Mouse (Mus musculus): ENCODE data around the gene 4933424G06Rik. TPM values are rescaled to one million over a fixed set of nuclear protein-coding genes. Genes with fewer than 3 reads are reported as not detected.

4933424G06Rik gene
- polyA plus RNA-seq, 1 experiment from 2014 or later: 0.22 TPM

DNA sequence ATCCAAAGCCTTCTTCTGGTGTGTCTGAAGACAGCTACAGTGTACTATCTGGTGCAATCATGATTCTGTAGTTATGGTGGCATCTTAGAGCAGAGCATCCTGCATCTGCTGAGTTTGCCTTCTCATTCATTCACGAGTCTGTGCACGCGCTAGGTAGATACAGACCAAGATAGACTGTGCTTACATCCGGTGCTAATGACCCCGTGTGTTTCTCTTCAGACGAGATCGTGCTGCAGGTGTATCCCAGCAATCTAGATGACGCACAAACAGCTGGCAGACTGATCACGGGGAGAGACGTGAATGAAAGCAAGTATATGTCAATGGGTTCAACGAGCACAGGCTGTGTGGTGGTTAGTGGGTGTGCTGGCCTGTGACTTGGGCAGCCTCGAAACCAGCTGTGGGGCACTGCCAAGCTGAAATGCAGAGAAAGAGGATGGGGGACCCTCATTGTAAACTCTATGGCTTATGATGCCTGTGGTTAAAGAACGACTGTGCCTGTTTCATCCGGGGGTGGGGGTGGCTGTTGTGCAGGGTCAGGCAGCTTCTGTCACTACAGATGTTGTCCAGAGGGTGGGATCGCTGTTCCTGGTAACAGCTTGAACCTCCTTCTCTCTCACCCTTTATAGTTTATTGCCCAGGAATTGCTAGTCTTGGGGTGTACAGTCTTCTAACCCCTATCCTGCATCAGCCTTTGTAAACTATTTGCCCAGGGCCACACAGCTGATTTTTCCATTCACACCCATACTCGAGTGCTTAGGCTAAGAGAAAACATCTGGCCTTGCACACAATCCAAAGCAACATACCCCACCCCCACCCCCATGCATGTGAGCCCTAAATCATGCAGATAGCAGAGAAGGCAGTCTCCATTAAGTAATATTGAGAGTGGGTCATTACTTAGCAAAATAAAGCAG, 13.5 kb downstream of the 4933424G06Rik start:
- no peak for DNase-seq (ENCODE audit: low spot score)
- 81% methylated on average over 16 of the region's 16 CpGs for WGBS
- no peak overlapping the region for H3K4me3 ChIP-seq
- no peaks in the 10 kb centered on the region for H3K27me3 ChIP-seq (ENCODE audit: insufficient read depth, poor library complexity, severe bottlenecking)
- H3K9me3 ChIP-seq: no peaks in the 10 kb centered on the region
- no peaks in the 10 kb centered on the region for H3K4me1 ChIP-seq (replicated peaks)
- H3K27ac ChIP-seq: no peak overlapping the region
- no peaks in the 10 kb centered on the region for H3K36me3 ChIP-seq

DNA sequence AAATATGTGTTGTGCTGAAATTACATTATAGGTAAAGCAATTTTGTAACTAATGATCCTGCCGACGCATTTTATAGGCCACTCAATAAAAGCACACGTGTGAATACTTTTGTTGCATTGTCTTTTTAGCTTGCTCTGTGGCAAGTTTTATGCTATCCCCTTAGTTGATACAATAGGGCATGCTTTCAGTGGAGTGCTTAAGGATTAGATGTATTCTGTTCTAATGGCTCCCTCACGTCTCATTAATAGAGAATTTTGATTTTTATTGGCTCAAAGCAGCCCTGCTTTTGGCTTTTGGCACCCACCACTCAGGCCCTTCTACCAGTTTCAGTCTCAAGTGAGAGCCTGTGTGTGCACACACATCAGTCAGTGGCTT, 14.1 kb downstream of the 4933424G06Rik start:
- Histone ChIP-seq H3K4me1 (replicated peaks) (no peaks in the 10 kb centered on the region), H3K4me3 (no peak overlapping the region), H3K27ac (no peak overlapping the region), H3K9me3 (no peaks in the 10 kb centered on the region), H3K27me3 (ENCODE audit: insufficient read depth, poor library complexity, severe bottlenecking) (no peaks in the 10 kb centered on the region), H3K36me3 (no peaks in the 10 kb centered on the region)
- no peak for DNase-seq (ENCODE audit: low spot score)
- whole genome bisulfite sequencing: 84% methylated on average over 4 of the region's 4 CpGs

DNA sequence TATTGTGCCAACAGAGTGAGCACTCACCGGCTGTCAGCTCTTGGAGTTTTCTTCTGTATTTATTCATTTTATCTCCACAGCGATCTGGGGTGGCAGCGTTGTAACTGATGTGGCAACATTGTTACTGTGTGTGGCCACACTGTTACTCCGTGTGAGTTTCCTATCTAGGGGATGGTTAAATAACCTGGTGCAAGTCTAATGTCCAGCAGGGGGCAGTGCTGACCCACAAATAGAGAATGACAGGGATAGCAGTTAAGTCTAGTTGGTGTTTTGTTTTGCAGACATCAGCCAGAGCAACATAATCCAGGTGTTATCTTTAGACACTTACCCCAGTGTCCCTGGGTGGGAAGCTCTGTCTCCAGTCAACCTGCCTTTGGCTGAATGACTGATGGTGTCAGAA, 27.4 kb downstream of the 4933424G06Rik start:
- WGBS: 11% methylated on average over 4 of the region's 4 CpGs
- DNase-seq (ENCODE audit: low spot score): peak; percentile 78

DNA sequence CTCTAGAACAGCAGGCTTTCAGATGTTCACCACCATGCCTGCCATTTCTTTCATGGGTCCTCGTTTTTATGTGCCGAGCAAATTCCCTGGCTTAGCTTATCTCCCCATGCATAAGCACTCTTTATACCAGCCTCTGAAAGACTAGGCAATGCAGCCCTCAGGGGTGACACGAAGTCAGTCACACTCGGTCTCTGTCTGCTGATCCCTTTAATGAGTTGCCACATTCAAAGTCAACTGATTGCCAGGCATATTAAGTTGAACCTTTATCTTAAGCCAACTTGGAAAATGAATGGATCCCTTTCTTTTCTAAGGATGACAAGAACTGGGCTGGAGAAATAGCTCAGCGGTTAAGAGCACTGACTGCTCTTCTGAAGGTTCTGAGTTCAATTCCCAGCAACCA, 29.3 kb downstream of the 4933424G06Rik start:
- Histone ChIP-seq H3K4me1 (replicated peaks) (peaks cover 3% of the 10 kb centered on the region), H3K9me3 (no peaks in the 10 kb centered on the region), H3K27ac (no peak overlapping the region), H3K4me3 (no peak overlapping the region), H3K36me3 (no peaks in the 10 kb centered on the region), H3K27me3 (ENCODE audit: insufficient read depth, poor library complexity, severe bottlenecking) (peaks cover 11% of the 10 kb centered on the region; the same call in 1 of the 2 replicates)
- 76% methylated on average over 5 of the region's 5 CpGs for WGBS
- no peak for DNase-seq (ENCODE audit: low spot score)

More for the DNA sequence above, 27.4 kb downstream of the 4933424G06Rik start:
- Histone ChIP-seq H3K4me1 (replicated peaks) (no peaks in the 10 kb centered on the region), H3K27ac (no peak overlapping the region), H3K27me3 (ENCODE audit: insufficient read depth, poor library complexity, severe bottlenecking) (peaks cover 6% of the 10 kb centered on the region; the same call in 1 of the 2 replicates), H3K4me3 (no peak overlapping the region), H3K9me3 (no peaks in the 10 kb centered on the region), H3K36me3 (no peaks in the 10 kb centered on the region)

DNA sequence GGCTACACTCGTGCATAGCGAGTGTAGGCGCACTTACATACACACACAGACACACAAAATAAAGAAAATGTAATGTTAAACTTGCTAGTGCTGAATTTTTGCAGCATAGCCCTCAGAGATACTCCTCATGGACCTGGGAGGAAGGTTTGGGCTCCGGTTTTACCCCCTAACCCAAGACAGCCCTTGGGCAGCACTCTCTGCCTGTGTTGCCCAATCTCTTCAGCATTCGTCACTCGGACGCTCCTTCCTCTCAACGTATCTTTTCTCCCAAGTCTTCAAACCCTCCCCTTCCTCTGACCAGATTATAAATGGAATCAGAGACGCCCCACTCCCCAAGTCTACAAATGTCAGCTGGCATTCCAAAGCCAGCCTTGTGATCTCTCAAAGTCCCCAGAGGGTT, 33.1 kb downstream of the 4933424G06Rik start:
- no peaks in the 10 kb centered on the region for H3K9me3 ChIP-seq
- no peak overlapping the region for H3K4me3 ChIP-seq
- 84% methylated on average over 9 of the region's 9 CpGs for WGBS
- H3K4me1 ChIP-seq (replicated peaks): peaks cover 33% of the 10 kb centered on the region
- H3K36me3 ChIP-seq: no peaks in the 10 kb centered on the region
- H3K27ac ChIP-seq: no peak overlapping the region
- peaks cover 14% of the 10 kb centered on the region; the same call in 1 of the 2 replicates for H3K27me3 ChIP-seq (ENCODE audit: insufficient read depth, poor library complexity, severe bottlenecking)
- no peak for DNase-seq (ENCODE audit: low spot score)

DNA sequence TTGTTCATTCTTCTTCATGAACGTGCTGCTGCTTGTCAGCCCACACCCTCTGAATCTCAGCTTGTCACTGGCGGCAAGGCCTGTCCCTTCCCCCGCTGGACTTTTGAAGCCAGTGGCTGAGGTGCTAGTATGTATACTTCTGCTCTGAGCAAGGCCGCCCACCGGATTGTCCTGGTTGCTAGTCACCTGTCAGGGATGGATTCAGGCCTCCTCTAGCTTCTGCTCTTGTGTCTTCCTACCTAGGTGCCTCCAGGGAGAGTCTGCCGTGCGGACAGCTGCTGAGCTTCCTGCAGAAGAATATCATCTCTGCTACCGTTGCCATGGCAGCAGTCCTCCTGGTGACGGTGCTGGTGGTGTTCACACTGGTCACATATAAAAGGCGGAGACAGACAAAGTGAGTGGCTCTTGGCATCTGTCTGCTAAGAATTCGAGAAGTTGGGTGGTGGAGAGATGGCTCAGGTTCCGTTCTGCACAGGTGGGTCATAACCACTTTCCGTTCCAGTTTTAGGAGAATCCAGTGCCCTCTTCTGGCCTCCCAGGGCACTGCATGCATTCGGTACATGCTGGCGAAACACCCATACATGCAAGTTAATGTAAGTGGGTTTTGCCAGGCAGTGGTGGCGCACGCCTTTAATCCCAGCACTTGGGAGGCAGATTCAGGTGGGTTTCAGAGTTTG, 34.5 kb downstream of the 4933424G06Rik start:
- peak; percentile 72 for DNase-seq (ENCODE audit: low spot score)
- Histone ChIP-seq H3K36me3 (no peaks in the 10 kb centered on the region), H3K4me1 (replicated peaks) (peaks cover 33% of the 10 kb centered on the region), H3K27ac (no peak overlapping the region), H3K9me3 (no peaks in the 10 kb centered on the region), H3K27me3 (ENCODE audit: insufficient read depth, poor library complexity, severe bottlenecking) (peaks cover 14% of the 10 kb centered on the region; the same call in 1 of the 2 replicates), H3K4me3 (peak overlapping the region; percentile 36)
- WGBS: 26% methylated on average over 17 of the region's 17 CpGs

DNA sequence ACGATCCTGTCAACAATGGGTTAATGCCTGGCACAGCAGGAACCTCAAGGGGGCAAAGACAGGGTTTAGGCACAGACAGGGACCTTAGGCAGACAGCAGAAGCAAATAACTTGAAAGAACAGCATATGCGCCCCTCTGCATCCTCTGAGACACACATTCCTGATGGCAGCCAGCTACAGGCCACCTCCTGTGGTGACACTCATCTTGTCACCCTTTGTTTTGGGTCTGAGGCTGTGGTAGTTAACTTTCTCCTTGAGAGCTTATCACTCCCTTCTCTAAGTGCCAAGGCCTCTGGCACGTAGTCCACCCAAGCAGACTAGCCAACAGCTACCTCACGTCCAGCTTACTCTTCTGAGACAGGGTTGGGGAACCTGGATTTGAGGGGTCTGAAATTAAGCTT, 35.7 kb downstream of the 4933424G06Rik start:
- WGBS: 26% methylated on average over 4 of the region's 4 CpGs
- Histone ChIP-seq H3K4me3 (no peak overlapping the region), H3K36me3 (no peaks in the 10 kb centered on the region), H3K4me1 (replicated peaks) (peaks cover 33% of the 10 kb centered on the region), H3K27me3 (ENCODE audit: insufficient read depth, poor library complexity, severe bottlenecking) (peaks cover 14% of the 10 kb centered on the region; the same call in 1 of the 2 replicates), H3K9me3 (no peaks in the 10 kb centered on the region), H3K27ac (no peak overlapping the region)
- no peak for DNase-seq (ENCODE audit: low spot score)

DNA sequence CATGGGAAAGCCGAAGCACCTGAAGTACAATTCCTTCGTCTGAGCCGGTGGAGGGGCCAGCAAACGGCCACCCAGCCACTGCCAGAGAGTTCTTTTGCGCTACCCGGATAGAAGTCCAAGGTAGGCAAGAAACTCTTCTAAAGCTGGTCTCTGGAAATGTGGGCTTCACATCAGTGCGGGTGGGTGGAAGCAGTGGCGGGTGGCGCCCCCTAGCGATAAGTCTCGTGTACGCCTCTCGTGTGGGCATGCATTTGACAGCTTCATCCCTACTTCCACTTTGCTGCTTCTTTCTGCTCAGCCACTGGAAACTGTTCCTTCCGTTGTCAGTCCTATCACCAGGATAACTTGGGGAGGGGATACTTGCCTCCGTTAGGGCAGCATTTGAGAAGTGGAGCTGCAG, 36.5 kb downstream of the 4933424G06Rik start:
- DNase-seq (ENCODE audit: low spot score): peak; percentile 57
- 41% methylated on average over 15 of the region's 15 CpGs for WGBS
- Histone ChIP-seq H3K4me3 (no peak overlapping the region), H3K9me3 (no peaks in the 10 kb centered on the region), H3K36me3 (no peaks in the 10 kb centered on the region), H3K27ac (no peak overlapping the region), H3K27me3 (ENCODE audit: insufficient read depth, poor library complexity, severe bottlenecking) (peaks cover 9% of the 10 kb centered on the region; the same call in 1 of the 2 replicates), H3K4me1 (replicated peaks) (peaks cover 33% of the 10 kb centered on the region)

DNA sequence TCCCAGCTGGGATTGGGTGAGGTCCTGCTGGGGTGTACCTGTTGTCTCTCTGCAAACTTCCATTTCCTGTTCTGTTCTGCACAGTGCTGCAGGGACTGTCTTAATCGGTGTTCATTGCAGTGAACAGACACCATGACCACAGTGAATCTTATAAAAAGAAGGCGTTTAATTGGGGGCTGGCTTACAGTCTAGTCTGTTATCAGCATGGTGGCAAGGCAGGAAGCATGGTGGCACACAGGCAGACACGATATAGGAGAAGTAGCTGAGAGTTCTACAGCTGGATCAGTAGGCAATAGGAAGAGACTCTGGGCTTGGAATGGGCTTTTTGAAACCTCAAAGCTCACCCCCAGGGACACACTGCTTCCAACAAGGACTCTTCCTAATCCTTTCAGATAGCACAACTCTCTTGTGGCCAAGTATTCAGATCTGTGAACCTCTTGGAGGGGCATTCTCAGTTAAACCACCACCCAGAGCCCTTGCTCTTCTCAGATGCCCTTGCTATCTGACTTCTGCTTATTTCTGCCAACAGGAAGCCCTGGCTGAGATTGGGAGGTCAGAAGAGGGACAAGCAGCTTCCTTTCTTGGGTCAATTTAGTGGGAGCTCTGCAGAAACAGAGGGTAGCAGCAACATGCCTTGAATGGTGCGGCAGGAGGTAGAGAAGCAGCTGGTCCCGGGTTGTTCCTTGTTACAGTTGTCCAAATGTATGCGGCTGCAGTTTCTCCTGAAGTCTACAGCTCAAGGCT, 44.2 kb downstream of the 4933424G06Rik start:
- H3K4me3 ChIP-seq: no peak overlapping the region
- H3K9me3 ChIP-seq: no peaks in the 10 kb centered on the region
- no peaks in the 10 kb centered on the region for H3K4me1 ChIP-seq (replicated peaks)
- H3K27me3 ChIP-seq (ENCODE audit: insufficient read depth, poor library complexity, severe bottlenecking): no peaks in the 10 kb centered on the region
- no peak for DNase-seq (ENCODE audit: low spot score)
- no peak overlapping the region for H3K27ac ChIP-seq
- no peaks in the 10 kb centered on the region for H3K36me3 ChIP-seq
- 84% methylated on average over 6 of the region's 6 CpGs for WGBS

DNA sequence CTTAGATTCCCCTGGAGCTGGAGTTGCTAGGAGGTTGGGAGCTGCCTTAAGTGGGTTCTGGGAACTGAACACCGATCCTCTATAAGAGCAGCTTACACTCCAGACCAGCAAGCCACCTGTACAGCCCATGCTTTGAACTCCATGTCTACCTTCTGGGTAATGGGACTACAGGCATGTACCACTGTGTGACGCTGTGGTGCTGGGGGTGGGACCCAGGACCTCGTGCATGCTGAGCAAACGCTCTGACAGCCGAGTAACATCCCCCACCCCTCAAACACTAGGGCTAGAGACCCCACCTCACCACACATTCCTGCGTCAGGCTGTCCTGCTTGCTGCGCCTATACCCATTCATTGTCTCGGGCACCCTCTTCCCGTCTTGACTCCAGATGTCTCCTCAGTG, 48.6 kb downstream of the 4933424G06Rik start:
- Histone ChIP-seq H3K27me3 (ENCODE audit: insufficient read depth, poor library complexity, severe bottlenecking) (no peaks in the 10 kb centered on the region), H3K4me3 (no peak overlapping the region), H3K4me1 (replicated peaks) (no peaks in the 10 kb centered on the region), H3K9me3 (no peaks in the 10 kb centered on the region), H3K27ac (no peak overlapping the region), H3K36me3 (no peaks in the 10 kb centered on the region)
- WGBS: 90% methylated on average over 9 of the region's 9 CpGs
- no peak for DNase-seq (ENCODE audit: low spot score)

DNA sequence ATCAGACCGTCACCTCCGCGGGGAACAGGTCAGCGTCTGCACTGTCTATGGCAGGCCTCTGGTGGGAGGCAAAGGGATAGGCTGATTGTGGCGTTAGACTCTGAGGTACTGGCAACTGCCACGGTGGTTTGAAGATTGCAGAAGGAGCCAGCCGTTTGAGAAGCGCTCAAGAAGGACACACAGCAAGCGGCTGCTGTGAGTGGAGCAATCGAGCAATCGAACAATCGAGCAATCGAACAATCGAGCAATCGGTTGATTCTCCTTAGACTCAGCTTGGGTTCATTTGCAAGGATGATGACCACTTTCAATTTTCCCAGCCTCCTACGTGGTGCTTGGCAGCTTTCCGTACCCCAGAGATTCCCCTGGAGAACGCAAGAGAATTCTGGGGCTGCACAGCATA, 49.1 kb downstream of the 4933424G06Rik start:
- WGBS: 90% methylated on average over 18 of the region's 18 CpGs
- Histone ChIP-seq H3K27me3 (ENCODE audit: insufficient read depth, poor library complexity, severe bottlenecking) (no peaks in the 10 kb centered on the region), H3K27ac (no peak overlapping the region)

DNA sequence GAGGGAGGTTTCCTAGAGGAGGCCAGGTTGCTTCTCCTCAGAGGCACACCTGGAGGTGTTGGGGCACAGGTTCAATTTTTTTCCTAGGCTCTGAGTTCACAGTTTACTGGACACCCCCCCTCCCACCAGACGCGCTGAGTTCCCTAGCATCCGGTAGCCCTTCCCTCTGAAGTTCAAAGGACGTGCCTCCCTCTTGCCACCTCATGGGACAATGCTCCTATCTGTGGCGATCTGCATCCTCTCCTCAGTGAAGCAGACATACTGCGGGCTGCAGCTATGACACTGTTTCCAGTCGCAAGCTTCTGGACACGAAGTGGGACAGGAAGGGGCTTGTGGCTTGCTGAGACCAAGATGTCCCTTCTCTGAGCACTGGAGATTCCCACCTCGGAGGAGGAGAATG, 50.5 kb downstream of the 4933424G06Rik start:
- H3K27ac ChIP-seq: no peak overlapping the region
- H3K4me1 ChIP-seq (replicated peaks): no peaks in the 10 kb centered on the region
- DNase-seq (ENCODE audit: low spot score): no peak
- H3K36me3 ChIP-seq: no peaks in the 10 kb centered on the region
- WGBS: 84% methylated on average over 9 of the region's 9 CpGs
- H3K9me3 ChIP-seq: no peaks in the 10 kb centered on the region
- H3K27me3 ChIP-seq (ENCODE audit: insufficient read depth, poor library complexity, severe bottlenecking): no peaks in the 10 kb centered on the region
- no peak overlapping the region for H3K4me3 ChIP-seq

More for the DNA sequence above, 49.1 kb downstream of the 4933424G06Rik start:
- no peak for DNase-seq (ENCODE audit: low spot score)
- Histone ChIP-seq H3K4me1 (replicated peaks) (no peaks in the 10 kb centered on the region), H3K36me3 (no peaks in the 10 kb centered on the region), H3K4me3 (no peak overlapping the region), H3K9me3 (no peaks in the 10 kb centered on the region)

Data from hindbrain, embryonic 10.5 days (tissue).